Mouse (Mus musculus): ENCODE data around the gene Evx1. TPM values are rescaled to one million over a fixed set of nuclear protein-coding genes. Genes with fewer than 3 reads are reported as not detected.

Gene Evx1
- polyA plus RNA-seq (2015; fragmentation: Nextera tagmentation; extraction: Ambion mirVana) = not detected in 2 replicates

- ATAC-seq (ENCODE audit: insufficient read depth, low FRiP score) = no peak
- H3K4me2 ChIP-seq (ENCODE audit: low read depth, low read length) = peak within 1 kb of the TSS; percentile 1; the same call in 1 of the 2 replicates
Observed at GRCm38 (mm10) chr6:52313391-52314303, at the start of gene Evx1. Gene Evx1, plus strand, starts transcription at chr6:52313498.

GRCm38 (mm10) chr6:52264106-52264790 is 49.0 kb upstream of the Evx1 start:
- Histone ChIP-seq H3K9me3 (replicated peaks; ENCODE audit: control insufficient read depth, low read length) (no peaks in the 10 kb centered on the region), H3K36me3 (ENCODE audit: control insufficient read depth, insufficient read depth, low read length) (no peaks in the 10 kb centered on the region), H3K9ac (ENCODE audit: low read length) (no peak overlapping the region), H3K4me2 (ENCODE audit: low read depth, low read length) (no peak overlapping the region), H3K4me3 (replicated peaks; ENCODE audit: low read length) (no peak overlapping the region), H3K4me1 (ENCODE audit: control insufficient read depth, insufficient read depth, low read length) (peaks cover 5% of the 10 kb centered on the region; the same call in 1 of the 2 replicates), H3K27me3 (ENCODE audit: control insufficient read depth, insufficient read depth, low read length) (peaks cover 90% of the 10 kb centered on the region), H3K27ac (ENCODE audit: low read length) (no peak overlapping the region)
- WGBS = 2% methylated on average over 5 of the region's 5 CpGs
- ATAC-seq (ENCODE audit: insufficient read depth, low FRiP score) = no peak

More at GRCm38 (mm10) chr6:52313391-52314303, at the start of gene Evx1:
- Histone ChIP-seq H3K9me3 (replicated peaks; ENCODE audit: control insufficient read depth, low read length) (no peaks in the 10 kb centered on the region), H3K27ac (ENCODE audit: low read length) (no peak within 1 kb of the TSS), H3K4me1 (ENCODE audit: control insufficient read depth, insufficient read depth, low read length) (peaks cover 4% of the 10 kb centered on the region), H3K27me3 (ENCODE audit: control insufficient read depth, insufficient read depth, low read length) (peaks cover 89% of the 10 kb centered on the region), H3K9ac (ENCODE audit: low read length) (no peak within 1 kb of the TSS), H3K4me3 (replicated peaks; ENCODE audit: low read length) (peak within 1 kb of the TSS; percentile 7; the same call in 1 of the 2 replicates), H3K36me3 (ENCODE audit: control insufficient read depth, insufficient read depth, low read length) (no peaks in the 10 kb centered on the region)
- whole genome bisulfite sequencing = under 1% methylated on average over 59 of the region's 59 CpGs

DNA sequence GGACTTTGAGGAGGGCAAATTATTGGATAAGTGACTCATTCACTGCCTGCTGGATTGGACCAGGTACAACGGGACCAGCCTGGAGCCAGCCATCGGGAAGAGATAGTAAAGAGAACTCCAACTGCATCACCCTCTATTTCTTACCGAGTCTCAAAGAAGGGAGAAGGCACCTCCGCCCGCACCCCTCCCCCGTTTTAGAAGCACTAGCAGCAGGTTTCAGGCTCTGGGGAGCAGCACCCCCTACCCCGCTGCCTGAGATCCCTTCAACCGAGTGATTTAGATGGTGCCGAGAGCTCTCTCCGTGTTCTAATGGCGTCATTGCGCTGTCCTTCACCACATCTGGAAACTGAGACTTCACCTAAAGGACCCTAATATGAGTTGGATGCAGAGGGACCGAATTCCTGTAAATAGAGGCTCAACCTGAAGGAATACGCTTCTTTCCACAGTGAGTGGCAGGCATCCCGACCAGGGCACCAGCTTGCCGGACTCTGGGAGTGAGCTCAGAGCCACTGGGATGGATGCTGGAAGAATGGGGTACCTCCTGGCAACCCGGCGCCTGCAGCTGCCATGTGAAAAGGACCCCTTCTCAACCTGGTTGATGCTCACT is 47.9 kb upstream of the Evx1 start:
- H3K4me1 ChIP-seq (ENCODE audit: control insufficient read depth, insufficient read depth, low read length) = peaks cover 5% of the 10 kb centered on the region; the same call in 1 of the 2 replicates
- H3K27ac ChIP-seq (ENCODE audit: low read length) = no peak overlapping the region
- H3K4me2 ChIP-seq (ENCODE audit: low read depth, low read length) = no peak overlapping the region
- no peak for ATAC-seq (ENCODE audit: insufficient read depth, low FRiP score)
- WGBS = 2% methylated on average over 18 of the region's 18 CpGs
- H3K36me3 ChIP-seq (ENCODE audit: control insufficient read depth, insufficient read depth, low read length) = no peaks in the 10 kb centered on the region
- H3K4me3 ChIP-seq (replicated peaks; ENCODE audit: low read length) = no peak overlapping the region
- H3K27me3 ChIP-seq (ENCODE audit: control insufficient read depth, insufficient read depth, low read length) = peaks cover 92% of the 10 kb centered on the region
- H3K9me3 ChIP-seq (replicated peaks; ENCODE audit: control insufficient read depth, low read length) = no peaks in the 10 kb centered on the region
- H3K9ac ChIP-seq (ENCODE audit: low read length) = no peak overlapping the region

- Histone ChIP-seq H3K27ac (ENCODE audit: low read length) (no peak overlapping the region), H3K9me3 (replicated peaks; ENCODE audit: control insufficient read depth, low read length) (no peaks in the 10 kb centered on the region), H3K4me3 (replicated peaks; ENCODE audit: low read length) (no peak overlapping the region), H3K4me2 (ENCODE audit: low read depth, low read length) (no peak overlapping the region), H3K27me3 (ENCODE audit: control insufficient read depth, insufficient read depth, low read length) (peaks cover 92% of the 10 kb centered on the region), H3K9ac (ENCODE audit: low read length) (no peak overlapping the region), H3K36me3 (ENCODE audit: control insufficient read depth, insufficient read depth, low read length) (no peaks in the 10 kb centered on the region), H3K4me1 (ENCODE audit: control insufficient read depth, insufficient read depth, low read length) (no peaks in the 10 kb centered on the region)
- WGBS = 3% methylated on average over 19 of the region's 19 CpGs
- no peak for ATAC-seq (ENCODE audit: insufficient read depth, low FRiP score)
Observed at GRCm38 (mm10) chr6:52265913-52266665, 47.2 kb upstream of the Evx1 start.

DNA sequence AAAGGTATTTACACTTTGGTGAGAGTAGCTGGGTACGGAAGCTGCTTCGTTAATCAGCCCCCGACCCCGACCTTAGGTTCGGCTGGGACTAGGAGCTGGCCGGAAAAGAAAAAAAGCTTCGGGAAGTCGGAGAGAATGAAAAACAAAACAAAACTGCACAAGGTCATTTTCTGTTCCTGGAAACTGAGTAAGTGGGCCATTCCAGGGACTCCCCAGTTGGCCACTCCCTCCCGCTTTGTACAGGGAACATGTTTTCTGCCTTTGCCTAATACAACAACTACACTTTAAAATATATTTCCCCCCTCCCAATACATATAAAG is 46.7 kb upstream of the Evx1 start:
- no peaks in the 10 kb centered on the region for H3K9me3 ChIP-seq (replicated peaks; ENCODE audit: control insufficient read depth, low read length)
- H3K27me3 ChIP-seq (ENCODE audit: control insufficient read depth, insufficient read depth, low read length) = peaks cover 91% of the 10 kb centered on the region
- no peak overlapping the region for H3K9ac ChIP-seq (ENCODE audit: low read length)
- no peaks in the 10 kb centered on the region for H3K36me3 ChIP-seq (ENCODE audit: control insufficient read depth, insufficient read depth, low read length)
- no peak overlapping the region for H3K4me3 ChIP-seq (replicated peaks; ENCODE audit: low read length)
- H3K4me2 ChIP-seq (ENCODE audit: low read depth, low read length) = no peak overlapping the region
- H3K27ac ChIP-seq (ENCODE audit: low read length) = no peak overlapping the region
- no peaks in the 10 kb centered on the region for H3K4me1 ChIP-seq (ENCODE audit: control insufficient read depth, insufficient read depth, low read length)
- WGBS = 2% methylated on average over 9 of the region's 9 CpGs
- ATAC-seq (ENCODE audit: insufficient read depth, low FRiP score) = no peak

DNA sequence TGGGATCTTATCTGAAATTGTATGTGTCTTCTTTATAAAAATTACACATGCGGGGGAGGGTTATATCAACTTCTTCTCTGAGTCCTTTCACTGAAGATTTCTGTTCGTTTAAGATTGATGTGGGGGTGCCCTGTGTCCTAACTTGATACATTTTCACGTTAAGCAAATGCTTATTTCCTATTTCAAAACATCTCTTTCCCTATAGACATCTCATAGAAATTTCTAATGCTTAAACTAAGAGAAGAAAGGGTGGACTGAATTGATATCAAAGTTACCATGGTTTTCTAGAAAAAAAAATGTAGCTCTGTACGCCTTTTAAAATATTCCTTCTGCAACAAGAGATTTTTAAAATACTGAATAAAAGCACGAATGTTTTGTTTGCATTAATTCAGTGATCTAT is 46.1 kb upstream of the Evx1 start:
- no peak for ATAC-seq (ENCODE audit: insufficient read depth, low FRiP score)
- H3K27me3 ChIP-seq (ENCODE audit: control insufficient read depth, insufficient read depth, low read length) = peaks cover 91% of the 10 kb centered on the region
- no peak overlapping the region for H3K9ac ChIP-seq (ENCODE audit: low read length)
- no peak overlapping the region for H3K4me3 ChIP-seq (replicated peaks; ENCODE audit: low read length)
- H3K27ac ChIP-seq (ENCODE audit: low read length) = no peak overlapping the region
- no peaks in the 10 kb centered on the region for H3K9me3 ChIP-seq (replicated peaks; ENCODE audit: control insufficient read depth, low read length)
- 17% methylated on average over 5 of the region's 5 CpGs for WGBS
- H3K36me3 ChIP-seq (ENCODE audit: control insufficient read depth, insufficient read depth, low read length) = no peaks in the 10 kb centered on the region
- no peaks in the 10 kb centered on the region for H3K4me1 ChIP-seq (ENCODE audit: control insufficient read depth, insufficient read depth, low read length)
- no peak overlapping the region for H3K4me2 ChIP-seq (ENCODE audit: low read depth, low read length)

DNA sequence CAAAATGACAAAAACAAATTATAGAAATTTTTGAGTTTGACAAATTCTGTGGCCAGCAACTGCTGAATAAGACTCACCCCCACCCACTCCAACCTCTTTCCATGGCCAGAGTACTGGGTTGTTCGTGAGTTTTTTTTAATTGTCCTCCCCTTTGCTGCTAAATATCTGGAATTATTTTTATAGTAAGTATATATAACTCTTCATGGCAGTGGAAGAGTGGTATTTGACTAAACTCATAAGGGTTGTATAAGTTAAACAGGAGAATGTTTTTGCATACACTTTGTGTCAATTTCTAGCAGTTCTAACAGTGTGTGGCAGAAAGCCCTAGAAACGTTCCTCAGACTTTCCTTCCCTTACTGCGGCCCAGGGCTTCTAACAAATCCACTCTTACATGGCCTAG is 45.6 kb upstream of the Evx1 start:
- H3K4me3 ChIP-seq (replicated peaks; ENCODE audit: low read length) = no peak overlapping the region
- H3K4me1 ChIP-seq (ENCODE audit: control insufficient read depth, insufficient read depth, low read length) = no peaks in the 10 kb centered on the region
- H3K27me3 ChIP-seq (ENCODE audit: control insufficient read depth, insufficient read depth, low read length) = peaks cover 91% of the 10 kb centered on the region
- 9% methylated on average over 3 of the region's 3 CpGs for WGBS
- no peak for ATAC-seq (ENCODE audit: insufficient read depth, low FRiP score)
- H3K9me3 ChIP-seq (replicated peaks; ENCODE audit: control insufficient read depth, low read length) = no peaks in the 10 kb centered on the region
- H3K9ac ChIP-seq (ENCODE audit: low read length) = no peak overlapping the region
- H3K27ac ChIP-seq (ENCODE audit: low read length) = no peak overlapping the region
- no peak overlapping the region for H3K4me2 ChIP-seq (ENCODE audit: low read depth, low read length)
- no peaks in the 10 kb centered on the region for H3K36me3 ChIP-seq (ENCODE audit: control insufficient read depth, insufficient read depth, low read length)

GRCm38 (mm10) chr6:52268341-52268740 is 45.0 kb upstream of the Evx1 start:
- 6% methylated on average over 7 of the region's 7 CpGs for WGBS

More at GRCm38 (mm10) chr6:52268341-52268740, 45.0 kb upstream of the Evx1 start:
- Histone ChIP-seq H3K9ac (ENCODE audit: low read length) (no peak overlapping the region), H3K4me2 (ENCODE audit: low read depth, low read length) (no peak overlapping the region), H3K9me3 (replicated peaks; ENCODE audit: control insufficient read depth, low read length) (no peaks in the 10 kb centered on the region), H3K36me3 (ENCODE audit: control insufficient read depth, insufficient read depth, low read length) (no peaks in the 10 kb centered on the region), H3K4me1 (ENCODE audit: control insufficient read depth, insufficient read depth, low read length) (no peaks in the 10 kb centered on the region), H3K27ac (ENCODE audit: low read length) (no peak overlapping the region), H3K27me3 (ENCODE audit: control insufficient read depth, insufficient read depth, low read length) (peaks cover 93% of the 10 kb centered on the region), H3K4me3 (replicated peaks; ENCODE audit: low read length) (no peak overlapping the region)
- ATAC-seq (ENCODE audit: insufficient read depth, low FRiP score) = no peak

Measured in stomach, embryonic 16.5 days (tissue).